ENCODE assay signal across 28 mouse cellular contexts in the genomic region with DNA sequence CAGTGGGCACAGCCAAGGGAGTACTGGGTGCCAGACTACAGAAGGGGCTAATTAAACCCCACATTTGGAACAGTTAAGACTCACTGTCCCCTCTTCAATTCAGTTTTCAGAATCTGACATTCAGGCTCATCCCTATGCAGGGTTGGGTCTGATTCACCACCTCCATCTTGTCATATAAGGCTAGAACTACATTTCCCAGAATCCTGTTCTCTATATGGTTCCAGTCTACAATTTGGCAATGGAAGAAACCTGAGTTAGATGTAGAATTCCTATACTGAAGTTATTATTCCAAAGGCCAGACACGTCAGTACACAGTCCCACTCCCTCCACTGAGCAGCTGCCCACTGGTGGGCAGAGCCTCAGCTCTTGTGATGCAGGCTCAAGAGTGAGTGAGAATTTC.
"Had no signal": no experiment of that assay in that cellular context is flagged by ENCODE, and none has a peak within 500 bp of the region (broad histone marks: within the 10 kb centered on the region; RNA-seq: fewer than 3 reads in every experiment).

No protein-coding gene starts in this region.

- ATAC-seq: hindbrain, postnatal 0 days; intestine, embryonic 16.5 days had no signal

- H3K4me2 ChIP-seq: heart, embryonic 11.5 days; heart, embryonic 13.5 days; heart, embryonic 15.5 days; hindbrain, embryonic 13.5 days; hindbrain, embryonic 15.5 days; kidney, embryonic 15.5 days; limb, embryonic 12.5 days; liver, embryonic 11.5 days; liver, embryonic 13.5 days; liver, embryonic 15.5 days had no signal

- H3K27ac ChIP-seq: heart, adult 2 months; heart, embryonic 13.5 days; heart, embryonic 15.5 days; hindbrain, embryonic 13.5 days; hindbrain, embryonic 15.5 days; hindbrain, postnatal 0 days; kidney, embryonic 15.5 days; kidney, postnatal 0 days; left cerebral cortex, adult 2 months; limb, embryonic 10.5 days; limb, embryonic 12.5 days; liver, embryonic 13.5 days; liver, embryonic 15.5 days had no signal

- H3K9ac ChIP-seq: heart, embryonic 13.5 days; heart, embryonic 15.5 days; hindbrain, embryonic 13.5 days; hindbrain, embryonic 15.5 days; kidney, embryonic 15.5 days; limb, embryonic 12.5 days; liver, embryonic 13.5 days; liver, embryonic 15.5 days had no signal

- H3K9me3 ChIP-seq: heart, embryonic 13.5 days; heart, embryonic 15.5 days; hindbrain, embryonic 13.5 days; hindbrain, embryonic 15.5 days; kidney, embryonic 15.5 days; limb, embryonic 10.5 days; limb, embryonic 12.5 days; liver, embryonic 13.5 days; liver, embryonic 15.5 days had no signal

- H3K4me1 ChIP-seq: heart, embryonic 15.5 days; hindbrain, embryonic 15.5 days; kidney, embryonic 15.5 days; limb, embryonic 10.5 days; limb, embryonic 12.5 days; liver, embryonic 13.5 days; liver, embryonic 15.5 days had no signal

- H3K27me3 ChIP-seq: heart, embryonic 13.5 days; heart, embryonic 15.5 days; hindbrain, embryonic 13.5 days; hindbrain, embryonic 15.5 days; kidney, embryonic 15.5 days; limb, embryonic 12.5 days; liver, embryonic 13.5 days; liver, embryonic 15.5 days had no signal

- DNase-seq: gastrocnemius, postnatal 14 days; gastrocnemius, postnatal 36 days; heart, adult 11 months; heart, adult 2 months; heart, postnatal 14 days; heart, postnatal 36 days; kidney, adult 11 months; kidney, adult 2 months; kidney, adult 9 months; kidney, postnatal 14 days; kidney, postnatal 4 days; liver; liver, embryonic 13.5 days had no signal

- H3K4me3 ChIP-seq: heart, adult 2 months; heart, embryonic 13.5 days; heart, embryonic 15.5 days; hindbrain, embryonic 13.5 days; hindbrain, embryonic 15.5 days; kidney, embryonic 15.5 days; layer of hippocampus, adult 2 months; left cerebral cortex, adult 2 months; limb, embryonic 10.5 days; limb, embryonic 12.5 days; liver, embryonic 13.5 days; liver, embryonic 15.5 days had no signal

- H3K36me3 ChIP-seq: heart, embryonic 15.5 days; hindbrain, embryonic 13.5 days; hindbrain, embryonic 15.5 days; kidney, embryonic 15.5 days; limb, embryonic 10.5 days; limb, embryonic 12.5 days had no signal
